Mouse (Mus musculus) olfactory bulb, adult 2 months (tissue): ENCODE data around the gene Slc9a8.

Source experiments
- CTCF ChIP-seq: fragments of 200-500 bp; IDR thresholded peaks from 2 replicates; pipeline ENCODE4 v1.5.1; 2012; ENCODE audit warnings: low read depth, mild to moderate bottlenecking, low read length, moderate library complexity; ENCODE audit not compliant: insufficient read depth
- POLR2A ChIP-seq: fragments of 200-500 bp; IDR thresholded peaks from 2 replicates; pipeline ENCODE4 v1.6.1; 2012; ENCODE audit warnings: mild to moderate bottlenecking, low read depth, low read length, moderate library complexity; ENCODE audit not compliant: insufficient read depth

GRCm38 (mm10) chr2:167512970-167513369, 91.5 kb downstream of the Slc9a8 start:
- TF ChIP-seq CTCF (no peak), POLR2A (no peak)
